Mouse (Mus musculus) midbrain, embryonic 12.5 days (tissue): ENCODE data around the gene Hirip3. TPM values are rescaled to one million over a fixed set of nuclear protein-coding genes. Genes with fewer than 3 reads are reported as not detected.
A peak's percentile ranks its signal among the peaks of the same experiment; 100 is the strongest.

Experiments used
- ATAC-seq: fragments of 200-750 bp; cut with Nextera tagmentation; 2 replicates; pipeline ENCODE4 v1.8.0; 2017; ENCODE audit warnings: low read depth, moderate TSS enrichment, moderate library complexity; ENCODE audit not compliant: low FRiP score
- H3K27ac ChIP-seq: fragments of 300-500 bp; sonication (generic); replicated peaks from 2 replicates; pipeline ENCODE4 v1.5.1; 2016; ENCODE audit warnings: mild to moderate bottlenecking
- H3K27me3 ChIP-seq: fragments of 300-500 bp; sonication (generic); 2 replicates; pipeline ENCODE4 v1.6.1; 2016; ENCODE audit warnings: mild to moderate bottlenecking
- H3K36me3 ChIP-seq: fragments of 300-500 bp; sonication (generic); 2 replicates; pipeline ENCODE4 v1.6.1; 2016
- H3K4me1 ChIP-seq: fragments of 300-500 bp; sonication (generic); 2 replicates; pipeline ENCODE4 v1.6.1; 2016
- H3K4me2 ChIP-seq: fragments of 300-500 bp; sonication (generic); replicated peaks from 2 replicates; pipeline ENCODE4 v1.6.1; 2016; ENCODE audit warnings: mild to moderate bottlenecking, moderate library complexity
- H3K4me3 ChIP-seq: fragments of 300-500 bp; sonication (generic); 2 replicates; pipeline ENCODE4 v1.5.1; 2016; ENCODE audit warnings: mild to moderate bottlenecking
- H3K9ac ChIP-seq: fragments of 300-500 bp; sonication (generic); replicated peaks from 2 replicates; pipeline ENCODE4 v1.6.1; 2016; ENCODE audit warnings: mild to moderate bottlenecking, moderate library complexity
- H3K9me3 ChIP-seq: fragments of 300-500 bp; sonication (generic); 2 replicates; pipeline ENCODE4 v1.6.1; 2016; ENCODE audit warnings: mild to moderate bottlenecking
- WGBS: fragments of 180-500 bp; shearing (Covaris S2); methylation state at CpG from one replicate; pipeline ENCODE4 v1.1.7; 2016; 5-methylcytosine and 5-hydroxymethylcytosine counted together
- polyA plus RNA-seq: library from polyadenylated mRNA; unstranded; fragments of >200 nt; fragmentation: Nextera tagmentation; extraction: Ambion mirVana; gene quantifications from 2 replicates; pipeline ENCODE4 v1.2.1, GENCODE M21; 2016

Hirip3 gene
- polyA plus RNA-seq, 1 experiment from 2014 or later: 43.1 TPM

- Histone ChIP-seq H3K27ac (no peak within 1 kb of the TSS), H3K9ac (0 out of 2 replicates have a peak within 1 kb of the TSS, but pooled peaks have one; percentile 20)
Observed at GRCm38 (mm10) chr7:126831539-126831938, 30.2 kb upstream of the Hirip3 start, which contains the start of gene 4930451I11Rik. 4930451I11Rik (minus strand) TSS chr7:126831639.

GRCm38 (mm10) chr7:126832036-126832598 is 29.7 kb upstream of the Hirip3 start:
- H3K9ac ChIP-seq: 0 out of 2 replicates have a peak overlapping the region, but pooled peaks have one; percentile 20
- no peak overlapping the region for H3K27ac ChIP-seq
- 2% methylated on average over 21 of the region's 21 CpGs for WGBS
- peaks cover 18% of the 10 kb centered on the region; the same call in 1 of the 2 replicates for H3K36me3 ChIP-seq
- peak overlapping the region; percentile 57 for H3K4me2 ChIP-seq
- no peaks in the 10 kb centered on the region for H3K9me3 ChIP-seq
- peaks cover 12% of the 10 kb centered on the region for H3K27me3 ChIP-seq
- peak overlapping the region; percentile 33 for H3K4me3 ChIP-seq
- H3K4me1 ChIP-seq: peaks cover 11% of the 10 kb centered on the region
- ATAC-seq: peak; percentile 81

More at GRCm38 (mm10) chr7:126831539-126831938, 30.2 kb upstream of the Hirip3 start, which contains the start of gene 4930451I11Rik:
- H3K4me3 ChIP-seq: peak within 1 kb of the TSS; percentile 33
- H3K4me1 ChIP-seq: peaks cover 11% of the 10 kb centered on the region
- WGBS: 64% methylated on average over 5 of the region's 5 CpGs
- peak within 1 kb of the TSS; percentile 57 for H3K4me2 ChIP-seq
- no peaks in the 10 kb centered on the region for H3K9me3 ChIP-seq
- peaks cover 18% of the 10 kb centered on the region; the same call in 1 of the 2 replicates for H3K36me3 ChIP-seq
- no peak for ATAC-seq
- H3K27me3 ChIP-seq: peaks cover 12% of the 10 kb centered on the region

GRCm38 (mm10) chr7:126833294-126833693 is 28.5 kb upstream of the Hirip3 start:
- ATAC-seq: no peak
- H3K9me3 ChIP-seq: no peaks in the 10 kb centered on the region

GRCm38 (mm10) chr7:126843276-126843675 is 18.5 kb upstream of the Hirip3 start:
- 86% methylated on average over 9 of the region's 9 CpGs for WGBS

More at GRCm38 (mm10) chr7:126833294-126833693, 28.5 kb upstream of the Hirip3 start:
- 95% methylated on average over 1 of the region's 1 CpGs for WGBS
- Histone ChIP-seq H3K27ac (no peak overlapping the region), H3K4me3 (no peak overlapping the region), H3K27me3 (peaks cover 12% of the 10 kb centered on the region), H3K36me3 (peaks cover 11% of the 10 kb centered on the region; the same call in 1 of the 2 replicates), H3K9ac (no peak overlapping the region), H3K4me2 (no peak overlapping the region), H3K4me1 (peaks cover 11% of the 10 kb centered on the region)

GRCm38 (mm10) chr7:126845516-126845915 is 16.3 kb upstream of the Hirip3 start:
- ATAC-seq: no peak
- H3K27me3 ChIP-seq: peaks cover 41% of the 10 kb centered on the region
- no peak overlapping the region for H3K4me3 ChIP-seq
- H3K9ac ChIP-seq: no peak overlapping the region
- no peak overlapping the region for H3K27ac ChIP-seq
- no peaks in the 10 kb centered on the region for H3K9me3 ChIP-seq
- no peak overlapping the region for H3K4me2 ChIP-seq
- peaks cover 18% of the 10 kb centered on the region for H3K4me1 ChIP-seq
- H3K36me3 ChIP-seq: no peaks in the 10 kb centered on the region
- 58% methylated on average over 2 of the region's 2 CpGs for WGBS

More at GRCm38 (mm10) chr7:126843276-126843675, 18.5 kb upstream of the Hirip3 start:
- no peak for ATAC-seq
- Histone ChIP-seq H3K4me1 (peaks cover 11% of the 10 kb centered on the region), H3K4me2 (no peak overlapping the region), H3K27ac (no peak overlapping the region), H3K9me3 (no peaks in the 10 kb centered on the region), H3K4me3 (no peak overlapping the region), H3K9ac (no peak overlapping the region), H3K36me3 (no peaks in the 10 kb centered on the region), H3K27me3 (peaks cover 19% of the 10 kb centered on the region)

GRCm38 (mm10) chr7:126847116-126847420 is 14.7 kb upstream of the Hirip3 start, which contains the start of gene Doc2a:
Doc2a (plus strand) TSS chr7:126847416.
- 26% methylated on average over 4 of the region's 4 CpGs for WGBS
- Histone ChIP-seq H3K27me3 (peaks cover 45% of the 10 kb centered on the region), H3K4me2 (peak within 1 kb of the TSS; percentile 100), H3K27ac (peak within 1 kb of the TSS; percentile 15; the same call in 1 of the 2 replicates), H3K4me3 (peak within 1 kb of the TSS; percentile 65), H3K9me3 (no peaks in the 10 kb centered on the region), H3K4me1 (peaks cover 18% of the 10 kb centered on the region), H3K9ac (peak within 1 kb of the TSS; percentile 77), H3K36me3 (peaks cover 7% of the 10 kb centered on the region)
- no peak for ATAC-seq

- Histone ChIP-seq H3K36me3 (peaks cover 13% of the 10 kb centered on the region), H3K9me3 (no peaks in the 10 kb centered on the region), H3K9ac (peak overlapping the region; percentile 77), H3K4me1 (peaks cover 18% of the 10 kb centered on the region), H3K27me3 (peaks cover 45% of the 10 kb centered on the region), H3K4me3 (peak overlapping the region; percentile 65), H3K4me2 (peak overlapping the region; percentile 100), H3K27ac (peak overlapping the region; percentile 15; the same call in 1 of the 2 replicates)
- ATAC-seq: peak; percentile 69
- 1% methylated on average over 58 of the region's 74 CpGs for WGBS
Observed at GRCm38 (mm10) chr7:126847421-126848398, 14.1 kb upstream of the Hirip3 start.

GRCm38 (mm10) chr7:126848794-126849193 is 13.0 kb upstream of the Hirip3 start:
- peak overlapping the region; percentile 65 for H3K4me3 ChIP-seq
- H3K9me3 ChIP-seq: no peaks in the 10 kb centered on the region
- 29% methylated on average over 10 of the region's 10 CpGs for WGBS
- peaks cover 18% of the 10 kb centered on the region for H3K4me1 ChIP-seq
- peak overlapping the region; percentile 100 for H3K4me2 ChIP-seq
- no peak overlapping the region for H3K27ac ChIP-seq
- no peak for ATAC-seq
- H3K27me3 ChIP-seq: peaks cover 45% of the 10 kb centered on the region
- peak overlapping the region; percentile 77 for H3K9ac ChIP-seq
- H3K36me3 ChIP-seq: peaks cover 24% of the 10 kb centered on the region

GRCm38 (mm10) chr7:126850161-126850560 is 11.6 kb upstream of the Hirip3 start:
- ATAC-seq: no peak
- peaks cover 35% of the 10 kb centered on the region for H3K36me3 ChIP-seq
- WGBS: 80% methylated on average over 6 of the region's 6 CpGs
- no peak overlapping the region for H3K9ac ChIP-seq
- H3K4me2 ChIP-seq: no peak overlapping the region
- H3K4me1 ChIP-seq: peaks cover 18% of the 10 kb centered on the region
- H3K9me3 ChIP-seq: no peaks in the 10 kb centered on the region
- H3K27ac ChIP-seq: no peak overlapping the region
- no peak overlapping the region for H3K4me3 ChIP-seq
- H3K27me3 ChIP-seq: peaks cover 45% of the 10 kb centered on the region

- Histone ChIP-seq H3K36me3 (peaks cover 45% of the 10 kb centered on the region), H3K4me1 (peaks cover 18% of the 10 kb centered on the region), H3K27me3 (peaks cover 45% of the 10 kb centered on the region), H3K27ac (no peak overlapping the region), H3K9ac (no peak overlapping the region), H3K4me2 (no peak overlapping the region), H3K9me3 (no peaks in the 10 kb centered on the region), H3K4me3 (no peak overlapping the region)
- 33% methylated on average over 12 of the region's 12 CpGs for WGBS
- ATAC-seq: no peak
Observed at GRCm38 (mm10) chr7:126851192-126851591, 10.6 kb upstream of the Hirip3 start.

- H3K4me2 ChIP-seq: no peak overlapping the region
- peaks cover 25% of the 10 kb centered on the region for H3K27me3 ChIP-seq
- no peaks in the 10 kb centered on the region for H3K9me3 ChIP-seq
- WGBS: 89% methylated on average over 5 of the region's 5 CpGs
- no peak overlapping the region for H3K4me3 ChIP-seq
- H3K9ac ChIP-seq: no peak overlapping the region
- H3K4me1 ChIP-seq: peaks cover 13% of the 10 kb centered on the region
- H3K27ac ChIP-seq: no peak overlapping the region
- H3K36me3 ChIP-seq: peaks cover 67% of the 10 kb centered on the region
- no peak for ATAC-seq
Observed at GRCm38 (mm10) chr7:126853454-126853853, 8.3 kb upstream of the Hirip3 start.
